Mouse (Mus musculus) embryonic facial prominence, embryonic 10.5 days (tissue): ENCODE measurements around the gene Clptm1. TPM values are rescaled to one million over a fixed set of nuclear protein-coding genes. Genes with fewer than 3 reads are reported as not detected.

Experiments
- polyA plus RNA-seq: library from polyadenylated mRNA; unstranded; fragments of >200 nt; fragmentation: Nextera tagmentation; extraction: Ambion mirVana; gene quantifications from 2 replicates; pipeline ENCODE4 v1.2.1, GENCODE M21; 2016

The Clptm1 gene
- polyA plus RNA-seq, 1 experiment from 2014 or later, result 82.7 TPM

Other genes starting within 250 kb of the Clptm1 start
- 7.1 and 8.0 TPM in 2 replicates for gene Mark4, start 206.2 kb downstream of the Clptm1 start, polyA plus RNA-seq
- gene Exoc3l2, start 201.7 kb downstream of the Clptm1 start, polyA plus RNA-seq, result 1.2 and 1.3 TPM in 2 replicates
- gene Bloc1s3, start 156.7 kb downstream of the Clptm1 start, polyA plus RNA-seq, result 1.9 TPM in 2 replicates
- 72.6 and 73.9 TPM in 2 replicates for gene Trappc6a, start 156.6 kb downstream of the Clptm1 start, polyA plus RNA-seq
- 0.17 and 0.19 TPM in 2 replicates for gene Nkpd1, start 147.2 kb downstream of the Clptm1 start, polyA plus RNA-seq
- gene Ppp1r37, start 102.0 kb downstream of the Clptm1 start, polyA plus RNA-seq, result 20.7 and 22.9 TPM in 2 replicates
- 0.41 and 0.44 TPM in 2 replicates for gene Zfp296, start 87.7 kb downstream of the Clptm1 start, polyA plus RNA-seq
- 187 and 191 TPM in 2 replicates for gene Gemin7, start 87.4 kb downstream of the Clptm1 start, polyA plus RNA-seq
- 58.0 and 58.9 TPM in 2 replicates for gene Clasrp, start 60.5 kb downstream of the Clptm1 start, polyA plus RNA-seq
- gene Relb, start 35.6 kb downstream of the Clptm1 start, polyA plus RNA-seq, result 3.5 and 4.2 TPM in 2 replicates
- gene Apoc2, start 12.9 kb upstream of the Clptm1 start, polyA plus RNA-seq, result 0.29 and 0.47 TPM in 2 replicates
- not detected in 2 replicates for gene Gm44805, start 16.4 kb upstream of the Clptm1 start, polyA plus RNA-seq
- 0.09 TPM in 1 of 2 replicates, not detected in the other for gene Apoc4, start 16.4 kb upstream of the Clptm1 start, polyA plus RNA-seq
- 3.6 and 4.7 TPM in 2 replicates for gene Apoc1, start 27.6 kb upstream of the Clptm1 start, polyA plus RNA-seq
- 135 and 168 TPM in 2 replicates for gene Apoe, start 34.2 kb upstream of the Clptm1 start, polyA plus RNA-seq
- gene Tomm40, start 50.4 kb upstream of the Clptm1 start, polyA plus RNA-seq, result 216 and 221 TPM in 2 replicates
- 110 TPM in 2 replicates for gene Nectin2, start 85.5 kb upstream of the Clptm1 start, polyA plus RNA-seq
- gene Bcam, start 106.0 kb upstream of the Clptm1 start, polyA plus RNA-seq, result 68.3 and 79.4 TPM in 2 replicates
- gene Cblc, start 131.8 kb upstream of the Clptm1 start, polyA plus RNA-seq, result 1.9 and 2.9 TPM in 2 replicates
- gene Bcl3, start 157.7 kb upstream of the Clptm1 start, polyA plus RNA-seq, result 1.7 TPM in 2 replicates
- not detected in 2 replicates for gene Gm19345, start 187.0 kb upstream of the Clptm1 start, polyA plus RNA-seq
- not detected in 2 replicates for gene Ceacam16, start 196.3 kb upstream of the Clptm1 start, polyA plus RNA-seq
- gene Ceacam19, start 222.9 kb upstream of the Clptm1 start, polyA plus RNA-seq, result not detected in 2 replicates